Mouse (Mus musculus): ENCODE results near the gene Tox2. TPM values are rescaled to one million over a fixed set of nuclear protein-coding genes. Genes with fewer than 3 reads are reported as not detected.

The Tox2 gene
- total and polyA plus RNA-seq, 2 experiments from 2014 or later, result 8.0 to 35.2 TPM

GRCm38 (mm10) chr2:163372627-163373026, 169.7 kb downstream of the Tox2 start:
- Histone ChIP-seq H3K4me2 (ENCODE audit: low read depth) (no peak overlapping the region), H3K4me3 (ENCODE audit: low read depth, low read length) (no peak overlapping the region), H3K36me3 (ENCODE audit: insufficient read depth) (no peaks in the 10 kb centered on the region), H3K27me3 (ENCODE audit: insufficient read depth, low read length) (peaks cover 25% of the 10 kb centered on the region), H3K9me3 (ENCODE audit: low read length) (no peaks in the 10 kb centered on the region), H3K4me1 (ENCODE audit: insufficient read depth) (no peaks in the 10 kb centered on the region), H3K27ac (ENCODE audit: low read depth, low read length) (no peak overlapping the region), H3K9ac (no peak overlapping the region)
- TF ChIP-seq CTCF (IDR thresholded peaks at IDR 0.05; ENCODE audit: low read depth), result no peak
- ATAC-seq, result no peak
- WGBS, result 79% methylated on average over 1 of the region's 1 CpGs
- no peak for DNase-seq

Other genes with a start within 250 kb of the Tox2 start
- 0.15 TPM in 1 of 2 replicates, not detected in the other for gene Sgk2, start 215.8 kb upstream of the Tox2 start, total RNA-seq (2014; rRNA removed)
- 0.05 and 0.25 TPM in 2 replicates for gene Sgk2, start 215.8 kb upstream of the Tox2 start, polyA plus RNA-seq (2015; fragmentation: Nextera tagmentation; extraction: Ambion mirVana)
- gene Ift52, start 185.8 kb upstream of the Tox2 start, total RNA-seq (2014; rRNA removed), result 16.0 and 21.3 TPM in 2 replicates
- 26.5 and 31.4 TPM in 2 replicates for gene Ift52, start 185.8 kb upstream of the Tox2 start, polyA plus RNA-seq (2015; fragmentation: Nextera tagmentation; extraction: Ambion mirVana)
- 2.8 and 3.0 TPM in 2 replicates for gene Mybl2, start 148.4 kb upstream of the Tox2 start, total RNA-seq (2014; rRNA removed)
- gene Mybl2, start 148.4 kb upstream of the Tox2 start, polyA plus RNA-seq (2015; fragmentation: Nextera tagmentation; extraction: Ambion mirVana), result 2.1 and 3.1 TPM in 2 replicates
- gene Gtsf1l, start 115.3 kb upstream of the Tox2 start, total RNA-seq (2014; rRNA removed), result not detected in 2 replicates
- 0.31 TPM in 1 of 2 replicates, not detected in the other for gene Gtsf1l, start 115.3 kb upstream of the Tox2 start, polyA plus RNA-seq (2015; fragmentation: Nextera tagmentation; extraction: Ambion mirVana)
- 0.69 and 1.9 TPM in 2 replicates for gene Jph2, start 194.9 kb downstream of the Tox2 start, total RNA-seq (2014; rRNA removed)
- gene Jph2, start 194.9 kb downstream of the Tox2 start, polyA plus RNA-seq (2015; fragmentation: Nextera tagmentation; extraction: Ambion mirVana), result 0.40 and 0.82 TPM in 2 replicates
- gene Oser1, start 221.6 kb downstream of the Tox2 start, total RNA-seq (2014; rRNA removed), result 25.2 and 26.6 TPM in 2 replicates
- 52.4 and 57.3 TPM in 2 replicates for gene Oser1, start 221.6 kb downstream of the Tox2 start, polyA plus RNA-seq (2015; fragmentation: Nextera tagmentation; extraction: Ambion mirVana)
- 95.2 and 106 TPM in 2 replicates for gene Gdap1l1, start 235.4 kb downstream of the Tox2 start, total RNA-seq (2014; rRNA removed)
- 123 and 134 TPM in 2 replicates for gene Gdap1l1, start 235.4 kb downstream of the Tox2 start, polyA plus RNA-seq (2015; fragmentation: Nextera tagmentation; extraction: Ambion mirVana)

Measured in forebrain, postnatal 0 days (tissue).